Mouse (Mus musculus): ENCODE measurements around the gene Tanc1.
"Not testable (repeated sequence)": the region's sequence is repeated elsewhere in the genome, so short reads cannot be mapped to it uniquely, and the experiment has no call there.

Tanc1 gene

GRCm38 (mm10) chr2:59828777-59829508, 217.1 kb downstream of the Tanc1 start:
- DNase-seq (ENCODE audit: low read depth, low spot score), result no peak

DNA sequence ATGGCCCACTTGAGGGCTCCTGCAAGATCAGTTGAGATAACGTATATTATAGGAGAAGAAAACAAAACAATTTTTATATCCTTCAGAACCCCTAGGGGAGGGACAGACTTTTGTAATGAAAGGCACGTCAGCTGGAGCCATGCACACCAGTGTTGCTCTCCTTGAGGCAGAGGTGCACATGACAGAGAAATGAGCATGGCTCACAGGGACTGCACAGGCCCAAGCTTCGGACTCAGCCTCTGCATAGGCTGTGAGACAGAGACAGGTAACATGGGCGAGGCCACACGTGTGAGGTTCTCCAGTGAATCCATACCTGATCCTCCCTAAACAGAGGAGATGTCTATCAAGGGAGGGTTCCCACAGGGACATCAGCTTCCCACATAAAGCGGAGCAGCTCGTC, 217.9 kb downstream of the Tanc1 start:
- DNase-seq (ENCODE audit: low read depth, low spot score), result no peak

GRCm38 (mm10) chr2:59830151-59830550, 218.3 kb downstream of the Tanc1 start:
- no peak for DNase-seq (ENCODE audit: low read depth, low spot score)

DNA sequence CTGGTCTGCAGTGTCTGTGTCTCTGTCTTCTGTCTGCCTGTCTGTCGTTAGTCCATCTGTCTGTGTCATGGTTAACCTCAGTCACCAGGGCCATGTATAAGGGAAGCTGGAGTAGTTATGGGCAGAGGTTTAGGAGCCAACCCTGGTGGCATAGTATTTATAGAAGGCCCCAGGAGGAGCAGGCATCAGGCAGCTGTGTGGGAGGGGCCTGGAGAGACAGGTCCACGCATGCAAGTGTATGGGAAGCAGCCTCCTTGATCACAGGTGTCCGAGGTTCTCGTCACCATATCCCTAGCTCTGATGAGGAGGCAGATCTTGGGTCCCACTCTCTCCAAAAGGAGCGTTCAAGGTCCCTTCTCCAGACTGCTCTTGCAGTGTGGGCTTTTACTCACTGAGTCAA, 219.1 kb downstream of the Tanc1 start:
- no peak for DNase-seq (ENCODE audit: low read depth, low spot score)

DNA sequence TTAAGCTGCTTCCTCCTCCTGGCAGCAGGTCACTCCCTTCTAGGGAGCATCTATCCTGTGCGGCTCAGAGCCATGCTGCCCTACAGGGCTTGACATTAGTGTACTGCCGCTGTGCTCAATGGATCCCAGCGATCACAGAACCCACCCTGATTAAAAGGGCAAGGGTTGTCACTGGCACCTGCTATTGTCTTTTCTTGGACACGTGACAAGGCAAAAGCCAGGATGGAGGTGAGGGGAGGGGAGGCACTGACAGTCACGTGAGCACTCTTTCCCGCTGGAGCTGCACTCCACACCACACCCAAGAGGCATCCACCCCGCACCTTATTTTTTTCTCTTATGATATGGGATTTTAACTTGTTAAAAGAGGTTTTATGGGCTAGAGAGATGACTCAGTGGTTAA, 220.0 kb downstream of the Tanc1 start:
- DNase-seq (ENCODE audit: low read depth, low spot score), result no peak

GRCm38 (mm10) chr2:59838825-59839224, 227.0 kb downstream of the Tanc1 start:
- DNase-seq (ENCODE audit: low read depth, low spot score), result no peak

DNA sequence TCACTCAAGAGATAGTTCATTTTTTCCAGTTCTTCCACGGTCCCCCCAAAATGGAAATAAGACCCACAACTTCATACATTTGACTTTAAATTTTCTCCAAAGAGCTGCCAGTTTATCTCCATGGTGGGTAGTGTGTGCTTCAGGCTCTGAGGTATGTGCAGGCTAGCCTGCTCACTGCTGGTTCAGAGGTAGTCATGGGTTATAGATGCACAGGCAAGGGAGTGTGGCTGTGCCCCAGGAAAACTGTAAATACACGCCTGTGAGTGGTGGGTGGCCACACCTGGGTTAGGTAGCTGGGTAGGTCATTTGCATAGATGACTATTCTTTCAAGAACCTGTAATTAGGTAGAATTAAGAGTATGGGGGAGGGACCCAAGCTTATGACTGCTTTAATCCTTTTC, 227.9 kb downstream of the Tanc1 start:
- no peak for DNase-seq (ENCODE audit: low read depth, low spot score)

- DNase-seq (ENCODE audit: low read depth, low spot score), result no peak
Observed at GRCm38 (mm10) chr2:59840191-59840590, 228.3 kb downstream of the Tanc1 start.

GRCm38 (mm10) chr2:59841189-59841939, 229.5 kb downstream of the Tanc1 start:
- DNase-seq (ENCODE audit: low read depth, low spot score), result no peak

- DNase-seq (ENCODE audit: low read depth, low spot score), result no peak
Observed at GRCm38 (mm10) chr2:59841944-59842343, 230.1 kb downstream of the Tanc1 start.

- DNase-seq (ENCODE audit: low read depth, low spot score), result no peak
Observed at GRCm38 (mm10) chr2:59842556-59843008, 230.7 kb downstream of the Tanc1 start.

DNA sequence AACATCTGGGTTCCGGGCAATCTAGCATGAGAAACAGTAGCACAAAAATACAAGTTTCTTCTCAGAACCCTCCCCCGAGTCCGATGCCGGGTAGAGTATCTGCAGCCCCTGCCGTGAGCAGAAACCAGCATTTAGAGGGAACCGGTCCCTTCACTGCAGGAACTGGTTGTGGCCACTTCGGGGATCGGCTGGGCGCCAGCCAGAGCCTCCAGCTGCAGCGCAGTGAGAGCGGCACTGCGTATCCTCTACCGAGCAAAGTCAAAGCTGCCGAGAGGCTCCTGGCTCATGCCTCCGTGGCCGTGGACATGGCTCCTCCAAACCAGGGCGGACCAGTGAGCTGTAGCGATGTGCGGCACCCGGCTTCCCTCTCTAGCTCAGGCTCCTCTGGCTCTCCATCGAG, 231.3 kb downstream of the Tanc1 start:
- DNase-seq (ENCODE audit: low read depth, low spot score), result no peak

GRCm38 (mm10) chr2:59843848-59844247, 232.0 kb downstream of the Tanc1 start:
- DNase-seq (ENCODE audit: low read depth, low spot score), result no peak

- DNase-seq (ENCODE audit: low read depth, low spot score), result not testable (repeated sequence)
Observed at GRCm38 (mm10) chr2:59851885-59852284, 240.0 kb downstream of the Tanc1 start.

DNA sequence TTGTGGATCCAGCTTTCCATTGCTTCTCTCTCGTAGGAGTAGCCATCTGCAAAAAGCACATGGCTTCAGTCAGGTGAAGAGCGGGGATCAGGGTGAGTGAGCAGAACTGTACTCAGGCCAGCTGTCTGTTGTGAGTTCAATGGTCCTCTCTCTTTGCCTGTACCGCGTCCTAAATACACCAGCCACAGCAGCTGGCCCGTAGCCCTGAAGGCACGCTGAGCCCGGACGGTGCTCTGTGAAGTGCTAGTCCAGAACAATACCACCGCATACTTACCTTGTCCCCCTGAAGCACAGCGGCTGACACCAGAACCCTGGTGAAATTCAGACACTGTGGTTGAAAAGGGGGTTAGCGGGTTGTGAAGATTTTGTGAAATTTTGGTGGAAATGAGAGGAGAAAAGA, 241.1 kb downstream of the Tanc1 start:
- DNase-seq (ENCODE audit: low read depth, low spot score), result no peak

GRCm38 (mm10) chr2:59853543-59853942, 241.7 kb downstream of the Tanc1 start:
- DNase-seq (ENCODE audit: low read depth, low spot score), result no peak

DNA sequence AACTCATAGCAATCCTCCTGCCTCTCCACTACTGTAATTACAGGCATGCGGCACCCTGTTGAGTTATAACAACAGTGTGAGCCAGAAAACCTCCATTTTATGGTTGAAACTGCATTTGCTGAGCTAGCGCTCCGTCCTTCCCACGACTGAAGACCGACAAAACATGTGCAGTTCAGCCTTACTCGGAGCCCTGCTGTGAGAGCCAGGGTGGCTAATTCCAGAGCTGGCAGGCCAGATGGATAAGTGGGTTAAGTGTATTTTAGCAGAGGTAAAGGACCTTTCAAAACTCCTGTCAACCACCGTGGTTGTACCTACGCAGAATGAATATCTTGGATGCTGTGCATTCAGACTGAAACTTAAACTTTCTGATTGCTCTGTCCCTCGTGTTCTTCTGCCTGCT, 242.5 kb downstream of the Tanc1 start:
- DNase-seq (ENCODE audit: low read depth, low spot score), result no peak

DNA sequence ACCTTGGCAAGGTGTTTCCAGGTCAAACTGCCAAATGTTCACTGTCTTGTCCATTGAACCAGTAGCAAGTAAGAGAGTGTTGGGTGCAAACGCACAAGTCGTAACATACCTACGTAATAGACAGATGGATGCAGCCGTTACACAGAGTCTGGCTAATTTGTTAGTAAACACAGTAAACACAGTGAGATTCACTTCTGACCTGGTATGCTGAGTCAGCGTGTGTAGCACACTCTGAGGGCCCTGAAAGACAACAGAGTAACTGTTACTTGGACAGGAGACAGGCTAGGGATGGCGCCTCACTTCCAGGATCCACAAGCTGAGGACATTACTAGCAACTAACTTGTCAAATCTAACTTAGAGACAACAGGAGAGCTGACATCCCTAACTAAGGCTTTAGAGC, 250.8 kb downstream of the Tanc1 start:
- DNase-seq (ENCODE audit: low read depth, low spot score), result no peak

- DNase-seq (ENCODE audit: low read depth, low spot score), result no peak
Observed at GRCm38 (mm10) chr2:59870526-59870925, 258.7 kb downstream of the Tanc1 start.

DNA sequence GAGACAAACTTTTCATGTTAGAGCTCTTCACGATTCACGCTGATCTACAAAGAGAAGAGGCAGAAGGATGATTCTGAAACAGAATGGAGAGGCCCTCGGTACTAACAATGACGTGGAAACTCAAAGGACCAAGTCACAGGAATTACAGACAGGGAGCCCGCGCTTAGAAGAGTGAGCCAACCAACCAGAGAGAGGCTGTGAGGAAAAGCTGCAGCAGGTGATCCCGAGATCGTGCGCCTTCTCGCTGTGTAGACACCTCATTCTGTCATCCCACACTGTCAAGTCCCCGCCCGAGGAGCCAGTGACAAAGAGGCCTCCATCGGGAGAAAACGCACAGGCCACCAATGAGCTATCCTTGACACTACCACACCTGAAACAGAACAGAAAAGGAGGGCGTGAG, 264.6 kb downstream of the Tanc1 start:
- no peak for DNase-seq (ENCODE audit: low read depth, low spot score)

- DNase-seq (ENCODE audit: low read depth, low spot score), result no peak
Observed at GRCm38 (mm10) chr2:59877335-59877734, 265.5 kb downstream of the Tanc1 start.

DNA sequence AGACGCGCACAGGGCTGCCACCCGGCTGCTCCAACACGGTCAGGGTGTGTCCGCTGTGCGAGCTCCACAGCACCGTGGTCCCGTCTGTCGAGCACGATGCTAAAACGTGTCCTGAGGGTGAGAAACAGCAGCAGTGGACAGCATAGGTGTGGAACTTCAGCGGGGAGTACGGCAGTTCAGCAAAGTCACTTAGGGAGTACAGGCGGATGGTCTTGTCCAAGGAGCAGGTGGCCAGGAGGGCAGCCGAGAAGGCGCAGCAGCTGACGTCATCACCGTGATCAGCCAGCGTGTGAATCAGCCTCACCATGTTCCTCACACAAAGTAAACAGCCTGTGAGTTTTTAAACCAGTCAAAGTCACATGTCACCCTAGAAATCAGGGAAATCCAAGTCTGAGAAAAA, 266.4 kb downstream of the Tanc1 start:
- no peak for DNase-seq (ENCODE audit: low read depth, low spot score)

DNA sequence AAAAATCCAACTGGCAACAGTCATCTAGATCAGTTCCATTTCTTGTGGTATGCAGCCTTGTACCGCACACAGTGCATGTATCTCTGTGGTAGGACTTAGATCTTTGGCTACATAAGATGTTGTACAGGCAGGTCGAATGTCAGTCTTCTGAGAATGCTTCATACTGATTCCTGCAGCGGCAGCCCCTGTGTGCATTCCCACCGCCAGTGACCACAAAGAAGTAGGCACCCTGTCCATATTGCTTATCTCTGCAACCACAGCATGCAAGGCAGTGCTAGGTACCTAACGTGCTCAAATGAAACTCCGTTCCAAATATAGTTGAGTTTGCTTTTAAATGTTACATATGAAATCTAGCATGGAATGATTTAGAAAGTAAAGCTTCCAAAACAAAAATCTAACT, 269.6 kb downstream of the Tanc1 start:
- no peak for DNase-seq (ENCODE audit: low read depth, low spot score)
